Mouse (Mus musculus): ENCODE data around the gene Bicral.

GRCm38 (mm10) chr17:46751056-46751793, 107.1 kb downstream of the Bicral start:
- TF ChIP-seq CTCF (IDR thresholded peaks at IDR 0.05; ENCODE audit: insufficient read depth, low read length) (no peak), POLR2A (IDR thresholded peaks at IDR 0.05; ENCODE audit: borderline replicate concordance, extremely low read depth, low read depth, low read length) (no peak)
